Mouse (Mus musculus) cortical plate, adult 2 months (tissue): ENCODE results near the gene Enthd1.

ENCODE experiments used
- CTCF ChIP-seq: fragments of 200-500 bp; IDR thresholded peaks from 2 replicates; pipeline ENCODE4 v1.5.1; 2011; ENCODE audit warnings: mild to moderate bottlenecking, control low read depth, low read length; ENCODE audit not compliant: insufficient read depth; ENCODE audit errors: extremely low read depth
- POLR2A ChIP-seq: fragments of 200-500 bp; IDR thresholded peaks from 2 replicates; pipeline ENCODE4 v1.6.1; 2011; ENCODE audit warnings: mild to moderate bottlenecking, low read length, control low read depth; ENCODE audit not compliant: insufficient read depth; ENCODE audit errors: extremely low read depth

DNA sequence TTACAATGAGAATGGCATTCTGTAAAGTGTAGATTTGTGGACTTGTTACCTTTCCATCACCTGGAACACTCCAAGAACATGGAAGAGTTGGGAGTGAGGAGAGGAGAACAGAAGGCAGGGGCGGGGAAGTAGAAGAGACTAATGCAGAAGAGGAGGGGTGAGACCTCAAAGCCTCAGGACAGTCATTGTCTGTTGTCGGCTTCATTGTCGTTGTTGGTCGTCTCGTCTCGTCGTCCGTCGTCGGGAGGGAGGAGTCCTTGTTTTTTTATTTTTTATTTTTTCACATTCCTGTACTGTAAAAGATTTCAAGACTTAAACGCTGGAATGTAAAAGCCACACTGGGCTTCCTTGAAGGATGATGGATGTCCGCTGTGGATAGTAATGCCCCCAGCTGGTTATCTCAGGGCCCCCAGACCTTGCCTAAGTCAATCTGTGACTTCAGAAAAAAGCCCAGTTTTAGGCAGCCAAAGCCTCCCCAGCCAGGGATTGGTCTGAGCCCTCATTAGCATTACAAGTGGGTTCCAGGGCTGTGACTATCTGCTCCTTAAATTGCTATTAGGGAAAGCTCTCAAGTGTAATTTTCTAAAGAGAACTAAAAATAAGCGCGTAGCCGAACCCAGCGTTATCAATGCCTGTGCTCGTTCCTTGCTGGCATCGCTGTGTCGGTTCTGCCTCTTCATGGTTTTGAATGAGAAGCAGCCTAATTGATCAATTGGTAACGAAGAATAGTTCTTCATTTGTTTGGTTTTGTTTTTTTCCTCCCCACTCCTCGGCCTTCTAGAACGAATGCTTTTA is 12.4 kb upstream of the Enthd1 start:
- TF ChIP-seq POLR2A, result no peak
- TF ChIP-seq CTCF, result no peak
